Mouse (Mus musculus) spleen, adult 2 months (tissue): ENCODE measurements around the gene Cmip.

Source experiments
- CTCF ChIP-seq: fragments of 200-500 bp; IDR thresholded peaks from 2 replicates; pipeline ENCODE4 v1.5.1; 2011; ENCODE audit warnings: mild to moderate bottlenecking, inconsistent platforms; ENCODE audit not compliant: insufficient read depth, insufficient read length, insufficient replicate concordance; ENCODE audit errors: extremely low read depth
- POLR2A ChIP-seq: fragments of 200-500 bp; IDR thresholded peaks from 2 replicates; pipeline ENCODE4 v1.6.1; 2011; ENCODE audit warnings: low read depth, low read length, inconsistent platforms

DNA sequence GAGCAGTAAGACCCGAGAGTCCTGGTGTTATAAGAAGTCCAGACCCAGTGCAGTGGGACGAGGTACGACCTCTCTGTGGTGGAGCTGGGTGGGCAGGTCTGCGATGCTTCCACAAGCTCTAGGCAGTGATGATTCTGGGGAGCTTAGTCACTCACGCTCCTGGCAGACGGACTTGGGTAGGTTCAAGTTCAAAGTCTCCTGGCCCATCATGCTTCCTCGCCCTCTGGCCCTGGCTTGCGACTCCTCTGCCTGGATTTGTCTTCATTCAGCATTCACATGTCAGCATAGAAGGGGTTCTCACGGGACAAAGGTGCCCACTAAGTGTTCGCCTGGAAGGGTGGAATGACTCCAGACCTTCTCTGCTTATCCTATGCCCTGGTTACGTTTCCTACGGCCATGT is 30.6 kb upstream of the Cmip start:
- no peak for TF ChIP-seq CTCF
- TF ChIP-seq POLR2A, result no peak
